Mouse (Mus musculus) olfactory bulb, adult 2 months (tissue): ENCODE data around the gene Paxbp1. TPM values are rescaled to one million over a fixed set of nuclear protein-coding genes. Genes with fewer than 3 reads are reported as not detected.

ENCODE experiments used
- H3K27ac ChIP-seq: fragments of 200-500 bp; 2 replicates; pipeline ENCODE4 v1.5.1; 2012; ENCODE audit warnings: low read depth, low read length; ENCODE audit not compliant: insufficient read depth
- H3K4me1 ChIP-seq: fragments of 200-500 bp; 2 replicates; pipeline ENCODE4 v1.6.1; 2012; ENCODE audit warnings: low read length; ENCODE audit not compliant: control insufficient read depth, insufficient read depth
- H3K4me3 ChIP-seq: fragments of 200-500 bp; 2 replicates; pipeline ENCODE4 v1.5.1; 2012; ENCODE audit warnings: mild to moderate bottlenecking, low read depth, low read length, moderate library complexity; ENCODE audit not compliant: insufficient read depth
- CTCF ChIP-seq: fragments of 200-500 bp; IDR thresholded peaks from 2 replicates; pipeline ENCODE4 v1.5.1; 2012; ENCODE audit warnings: low read depth, mild to moderate bottlenecking, low read length, moderate library complexity; ENCODE audit not compliant: insufficient read depth
- POLR2A ChIP-seq: fragments of 200-500 bp; IDR thresholded peaks from 2 replicates; pipeline ENCODE4 v1.6.1; 2012; ENCODE audit warnings: mild to moderate bottlenecking, low read depth, low read length, moderate library complexity; ENCODE audit not compliant: insufficient read depth
- WGBS: fragments of 180-500 bp; shearing (Covaris S2); methylation state at CpG from one replicate; pipeline ENCODE4 v1.1.7; 2018; 5-methylcytosine and 5-hydroxymethylcytosine counted together
- polyA plus RNA-seq: library from polyadenylated mRNA; stranded (reverse); fragments of >200 nt; gene quantifications from 2 replicates; pipeline ENCODE4 v1.2.4, GENCODE M21; 2012; ENCODE audit warnings: low replicate concordance; ENCODE audit not compliant: missing spikeins, insufficient read depth, insufficient read length

Paxbp1 gene
- polyA plus RNA-seq, 1 experiment, result 732 TPM

- TF ChIP-seq POLR2A, result no peak
- no peak for TF ChIP-seq CTCF
- Histone ChIP-seq H3K4me1 (no peaks in the 10 kb centered on the region; the same call in 1 of the 2 replicates), H3K27ac (no peak overlapping the region), H3K4me3 (no peak overlapping the region)
- 93% methylated on average over 8 of the region's 8 CpGs for WGBS
Measured at GRCm38 (mm10) chr16:90989162-90989561, 55.2 kb downstream of the Paxbp1 start.

GRCm38 (mm10) chr16:90988665-90989064 is 55.7 kb downstream of the Paxbp1 start:
- TF ChIP-seq CTCF (no peak), POLR2A (no peak)
- Histone ChIP-seq H3K27ac (no peak overlapping the region), H3K4me3 (no peak overlapping the region), H3K4me1 (no peaks in the 10 kb centered on the region; the same call in 1 of the 2 replicates)
- WGBS, result 94% methylated on average over 3 of the region's 3 CpGs

GRCm38 (mm10) chr16:90988039-90988438 is 56.3 kb downstream of the Paxbp1 start:
- Histone ChIP-seq H3K4me1 (no peaks in the 10 kb centered on the region; the same call in 1 of the 2 replicates), H3K27ac (no peak overlapping the region), H3K4me3 (no peak overlapping the region)
- 89% methylated on average over 8 of the region's 8 CpGs for WGBS
- TF ChIP-seq CTCF (no peak), POLR2A (no peak)

- TF ChIP-seq POLR2A (no peak), CTCF (no peak)
- no peak overlapping the region for H3K27ac ChIP-seq
- peaks cover 2% of the 10 kb centered on the region; the same call in 1 of the 2 replicates for H3K4me1 ChIP-seq
- 85% methylated on average over 6 of the region's 6 CpGs for WGBS
- no peak overlapping the region for H3K4me3 ChIP-seq
Measured at GRCm38 (mm10) chr16:90971004-90971403, 73.3 kb downstream of the Paxbp1 start.

GRCm38 (mm10) chr16:90966241-90966640 is 78.1 kb downstream of the Paxbp1 start:
- Histone ChIP-seq H3K4me1 (peaks cover 2% of the 10 kb centered on the region; the same call in 1 of the 2 replicates), H3K27ac (no peak overlapping the region)

GRCm38 (mm10) chr16:90964302-90964701 is 80.0 kb downstream of the Paxbp1 start:
- Histone ChIP-seq H3K4me1 (peaks cover 2% of the 10 kb centered on the region; the same call in 1 of the 2 replicates), H3K4me3 (no peak overlapping the region), H3K27ac (no peak overlapping the region)
- 94% methylated on average over 10 of the region's 10 CpGs for WGBS
- TF ChIP-seq POLR2A (no peak), CTCF (no peak)

More at GRCm38 (mm10) chr16:90966241-90966640, 78.1 kb downstream of the Paxbp1 start:
- H3K4me3 ChIP-seq, result no peak overlapping the region
- TF ChIP-seq POLR2A (no peak), CTCF (no peak)
- WGBS, result 60% methylated on average over 4 of the region's 4 CpGs

Other genes with a start within 250 kb of the Paxbp1 start
- gene Urb1, start 234.1 kb downstream of the Paxbp1 start, polyA plus RNA-seq, result not detected in 2 replicates
- gene Eva1c, start 217.8 kb downstream of the Paxbp1 start, polyA plus RNA-seq, result not detected in 2 replicates
- gene Cfap298, start 109.4 kb downstream of the Paxbp1 start, polyA plus RNA-seq, result not detected in 2 replicates
- gene Synj1, start 33.2 kb downstream of the Paxbp1 start, polyA plus RNA-seq, result 104 and 252 TPM in 2 replicates
- gene 4932438H23Rik, start 50.6 kb upstream of the Paxbp1 start, polyA plus RNA-seq, result not detected in 2 replicates
- gene Olig2, start 180.9 kb upstream of the Paxbp1 start, polyA plus RNA-seq, result not detected in 2 replicates
- not detected in 2 replicates for gene Olig1, start 225.2 kb upstream of the Paxbp1 start, polyA plus RNA-seq